9 mouse cellular contexts compared by ENCODE assay signal in genomic region chr8:70796403-70797080, GRCm38 (mm10). TPM values are rescaled to one million over a fixed set of nuclear protein-coding genes. Genes with fewer than 3 reads are reported as not detected.
DNase-seq lines count a peak whose midpoint lies in the region; ATAC-seq lines count a peak whose summit lies in the region.
"Had no signal": no experiment of that assay in that cellular context is flagged by ENCODE, and none has a peak within 500 bp of the region (broad histone marks: within the 10 kb centered on the region; RNA-seq: fewer than 3 reads in every experiment).

No protein-coding gene starts in this region.

- peak overlapping the region; percentile 89 for H3K9ac ChIP-seq in intestine, embryonic 16.5 days (ENCODE audit: low read depth, low read length)
- peak overlapping the region; percentile 66 for H3K9ac ChIP-seq in neural tube, embryonic 14.5 days (replicated peaks; ENCODE audit: low read depth, low read length)

- peak overlapping the region; percentile 93 for H3K4me2 ChIP-seq in intestine, embryonic 16.5 days (ENCODE audit: low read depth, low read length)
- peak overlapping the region; percentile 79 for H3K4me2 ChIP-seq in neural tube, embryonic 14.5 days (ENCODE audit: low read depth, low read length)

- 0 out of 2 replicates have a peak, but pooled peaks cover 2% of the 10 kb centered on the region for H3K27me3 ChIP-seq in intestine, embryonic 16.5 days (replicated peaks; ENCODE audit: control insufficient read depth, insufficient read depth, low read length)
- peaks cover 9% of the 10 kb centered on the region for H3K27me3 ChIP-seq in neural tube, embryonic 14.5 days (ENCODE audit: control insufficient read depth, insufficient read depth, low read length)
- H3K27me3 ChIP-seq: Patski had no signal

- ATAC-seq in intestine, embryonic 16.5 days = 0 out of 2 replicates have a peak, but pooled peaks have one; percentile 0
- ATAC-seq in neural tube, embryonic 14.5 days (ENCODE audit: low read depth) = peak; percentile 1; the same call in 1 of the 2 replicates

- H3K4me1 ChIP-seq in intestine, embryonic 16.5 days (ENCODE audit: control insufficient read depth, insufficient read depth, low read length) = peaks cover 40% of the 10 kb centered on the region
- peaks cover 11% of the 10 kb centered on the region for H3K4me1 ChIP-seq in neural tube, embryonic 14.5 days (ENCODE audit: control insufficient read depth, insufficient read depth, low read length)

- no peaks in the 10 kb centered on the region for H3K36me3 ChIP-seq in intestine, embryonic 16.5 days (ENCODE audit: control insufficient read depth, insufficient read depth, low read length)
- no peaks in the 10 kb centered on the region for H3K36me3 ChIP-seq in neural tube, embryonic 14.5 days (ENCODE audit: control insufficient read depth, insufficient read depth, low read length)

- no peaks in the 10 kb centered on the region for H3K9me3 ChIP-seq in intestine, embryonic 16.5 days (ENCODE audit: control insufficient read depth, low read length)
- no peaks in the 10 kb centered on the region for H3K9me3 ChIP-seq in neural tube, embryonic 14.5 days (ENCODE audit: control insufficient read depth, low read length)

- peak overlapping the region; percentile 70 for H3K4me3 ChIP-seq in intestine, embryonic 16.5 days (ENCODE audit: low read length)
- peak overlapping the region; percentile 55 for H3K4me3 ChIP-seq in neural tube, embryonic 14.5 days (ENCODE audit: low read depth, low read length)

- intact Hi-C loops in gastrocnemius, postnatal 14 days (cut with DNase I; ENCODE audit: low total_unique reads) = no loop called here
- intact Hi-C loops in gastrocnemius, postnatal 36 days (cut with DNase I) = loop anchor here (10.0 kb wide), 1 partner anchor 678 kb away; no protein-coding TSS in a partner anchor

- DNase-seq in gastrocnemius, postnatal 14 days = peak; percentile 81
- DNase-seq in gastrocnemius, postnatal 36 days = no peak
- peak; percentile 41 for DNase-seq in thymus, postnatal 14 days
- no peak for DNase-seq in thymus, postnatal 0 days (ENCODE audit: low spot score)
- DNase-seq in natural killer cell, adult 2 months (ENCODE audit: low spot score in 2 of 2) = no peak
- no peak for DNase-seq in urinary bladder, adult 2 months (ENCODE audit: low spot score)

- 1% methylated on average over 52 of the region's 54 CpGs for WGBS in intestine, embryonic 16.5 days
- 2% methylated on average over 54 of the region's 54 CpGs for WGBS in neural tube, embryonic 14.5 days

- peak overlapping the region; percentile 75 for H3K27ac ChIP-seq in intestine, embryonic 16.5 days (ENCODE audit: low read length)
- no peak overlapping the region for H3K27ac ChIP-seq in neural tube, embryonic 14.5 days (ENCODE audit: low read depth, low read length)

RNA-seq across cellular contexts. Expression of gene Mast3, which starts 8.3 kb away (rescaled TPM):
- 1 to 10 TPM; 5.2 to 7.0 TPM for total RNA-seq in gastrocnemius, postnatal 14 days (2021)
- total RNA-seq in gastrocnemius, postnatal 36 days (2021) = 1 to 10 TPM; 2.9 to 4.1 TPM
- polyA plus RNA-seq in thymus, postnatal 0 days (2015; fragmentation: Nextera tagmentation; extraction: Ambion mirVana) = 37.2 and 37.3 TPM in 2 replicates
- polyA plus RNA-seq in intestine, embryonic 16.5 days (2015; fragmentation: Nextera tagmentation; extraction: Ambion mirVana) = 12.9 and 15.1 TPM in 2 replicates
- polyA plus RNA-seq in neural tube, embryonic 14.5 days (2014; fragmentation: Nextera tagmentation; extraction: Ambion mirVana) = 20.2 and 23.4 TPM in 2 replicates
- polyA plus RNA-seq in urinary bladder, adult 2 months (2012; rRNA removed) = 19.5 and 19.7 TPM in 2 replicates

RNA-seq across cellular contexts. Expression of gene Il12rb1, which starts 11.7 kb away (rescaled TPM):
- total RNA-seq in gastrocnemius, postnatal 14 days (2021) = under 1 TPM in 1 of 2 experiments, not detected in 1; 0.09 TPM
- total RNA-seq in gastrocnemius, postnatal 36 days (2021) = under 1 TPM in 1 of 2 experiments, not detected in 1; 0.15 TPM
- polyA plus RNA-seq in thymus, postnatal 0 days (2015; fragmentation: Nextera tagmentation; extraction: Ambion mirVana) = 16.2 TPM in 2 replicates
- polyA plus RNA-seq in intestine, embryonic 16.5 days (2015; fragmentation: Nextera tagmentation; extraction: Ambion mirVana) = 0.27 and 0.34 TPM in 2 replicates
- polyA plus RNA-seq in neural tube, embryonic 14.5 days (2014; fragmentation: Nextera tagmentation; extraction: Ambion mirVana) = not detected in 2 replicates
- 0.58 and 0.94 TPM in 2 replicates for polyA plus RNA-seq in urinary bladder, adult 2 months (2012; rRNA removed)

RNA-seq across cellular contexts. Expression of gene Pik3r2, which starts 20.0 kb away (rescaled TPM):
- 10 to 100 TPM; 23.0 to 27.9 TPM for total RNA-seq in gastrocnemius, postnatal 14 days (2021)
- total RNA-seq in gastrocnemius, postnatal 36 days (2021) = 10 to 100 TPM; 14.3 to 16.1 TPM
- 35.1 and 38.6 TPM in 2 replicates for polyA plus RNA-seq in thymus, postnatal 0 days (2015; fragmentation: Nextera tagmentation; extraction: Ambion mirVana)
- 63.7 and 65.3 TPM in 2 replicates for polyA plus RNA-seq in intestine, embryonic 16.5 days (2015; fragmentation: Nextera tagmentation; extraction: Ambion mirVana)
- polyA plus RNA-seq in neural tube, embryonic 14.5 days (2014; fragmentation: Nextera tagmentation; extraction: Ambion mirVana) = 72.2 and 75.6 TPM in 2 replicates
- 57.3 and 66.0 TPM in 2 replicates for polyA plus RNA-seq in urinary bladder, adult 2 months (2012; rRNA removed)

RNA-seq across cellular contexts. Expression of gene Mpv17l2, which starts 35.8 kb away (rescaled TPM):
- total RNA-seq in gastrocnemius, postnatal 14 days (2021) = 10 to 100 TPM; 28.3 to 31.9 TPM
- 10 to 100 TPM; 20.7 to 21.4 TPM for total RNA-seq in gastrocnemius, postnatal 36 days (2021)
- 54.3 and 54.4 TPM in 2 replicates for polyA plus RNA-seq in thymus, postnatal 0 days (2015; fragmentation: Nextera tagmentation; extraction: Ambion mirVana)
- 78.6 and 79.8 TPM in 2 replicates for polyA plus RNA-seq in intestine, embryonic 16.5 days (2015; fragmentation: Nextera tagmentation; extraction: Ambion mirVana)
- polyA plus RNA-seq in neural tube, embryonic 14.5 days (2014; fragmentation: Nextera tagmentation; extraction: Ambion mirVana) = 36.5 and 41.2 TPM in 2 replicates
- polyA plus RNA-seq in urinary bladder, adult 2 months (2012; rRNA removed) = 38.2 and 41.9 TPM in 2 replicates

RNA-seq across cellular contexts. Expression of gene Rab3a, which starts 42.1 kb away (rescaled TPM):
- 10 to 100 TPM; 44.3 to 45.1 TPM for total RNA-seq in gastrocnemius, postnatal 14 days (2021)
- total RNA-seq in gastrocnemius, postnatal 36 days (2021) = 10 to 100 TPM; 36.8 to 37.3 TPM
- 7.0 and 8.0 TPM in 2 replicates for polyA plus RNA-seq in thymus, postnatal 0 days (2015; fragmentation: Nextera tagmentation; extraction: Ambion mirVana)
- 24.9 and 25.6 TPM in 2 replicates for polyA plus RNA-seq in intestine, embryonic 16.5 days (2015; fragmentation: Nextera tagmentation; extraction: Ambion mirVana)
- polyA plus RNA-seq in neural tube, embryonic 14.5 days (2014; fragmentation: Nextera tagmentation; extraction: Ambion mirVana) = 570 and 690 TPM in 2 replicates
- polyA plus RNA-seq in urinary bladder, adult 2 months (2012; rRNA removed) = 34.1 and 35.3 TPM in 2 replicates

Comparison
In these comparisons a context has a peak if more than half of its experiments do, and no peak if none do; other contexts are left out.
1. DNase-seq: peak in gastrocnemius, postnatal 14 days (single experiment) and thymus, postnatal 14 days (single experiment); none in gastrocnemius, postnatal 36 days (0 of 2), thymus, postnatal 0 days (single experiment), natural killer cell, adult 2 months (0 of 2) and urinary bladder, adult 2 months (single experiment).